Mouse (Mus musculus) lung, postnatal 0 days (tissue): ENCODE results near the gene Rnps1.

Experiments used
- CTCF ChIP-seq: IDR thresholded peaks from 2 replicates; pipeline ENCODE4 v1.5.1; 2016; ENCODE audit warnings: antibody characterized with exemption, mild to moderate bottlenecking
- EP300 ChIP-seq: IDR thresholded peaks from 2 replicates; pipeline ENCODE4 v1.6.1; 2016; ENCODE audit warnings: antibody characterized with exemption, mild to moderate bottlenecking, control low read depth

- TF ChIP-seq EP300 (no peak), CTCF (no peak)
These were observed 39.9 kb downstream of the Rnps1 start for GRCm38 (mm10) chr17:24454218-24454755.
